10 mouse cellular contexts compared by ENCODE assay signal in the genomic region with DNA sequence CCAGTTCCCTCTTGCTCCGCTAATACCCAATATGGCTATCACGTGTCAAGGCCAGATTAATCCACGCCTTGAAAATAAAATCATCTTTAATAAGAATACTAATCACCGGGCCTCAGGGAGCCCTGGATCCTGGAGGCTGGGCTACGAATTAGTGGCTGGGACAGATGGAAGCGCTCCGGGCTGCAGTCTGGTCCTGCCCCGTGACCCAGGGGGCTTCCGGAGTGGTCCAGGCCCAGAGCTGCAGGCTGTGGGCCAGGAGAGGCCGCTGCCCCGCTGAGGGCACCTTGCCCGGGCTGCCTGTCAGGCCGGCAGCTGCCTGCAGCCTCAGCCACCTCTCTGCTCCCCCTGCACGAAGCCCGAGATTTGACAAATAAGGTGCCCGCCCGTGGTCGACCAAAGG. TPM values are rescaled to one million over a fixed set of nuclear protein-coding genes. Genes with fewer than 3 reads are reported as not detected.
DNase-seq lines count a peak whose midpoint lies in the region; ATAC-seq and TF ChIP-seq lines count a peak whose summit lies in the region.
"Had no signal": no experiment of that assay in that cellular context is flagged by ENCODE, and none has a peak within 500 bp of the region (broad histone marks: within the 10 kb centered on the region; RNA-seq: fewer than 3 reads in every experiment).

No protein-coding gene starts in this region.

- 0 out of 2 replicates have a peak, but pooled peaks cover 4% of the 10 kb centered on the region for H3K4me1 ChIP-seq in midbrain, postnatal 0 days (ENCODE audit: insufficient read depth, low read length)
- H3K4me1 ChIP-seq in forebrain, embryonic 11.5 days (replicated peaks; ENCODE audit: control insufficient read depth, insufficient read depth, low read length), result no peaks in the 10 kb centered on the region; the same call in 1 of the 2 replicates

- H3K27me3 ChIP-seq in midbrain, postnatal 0 days (ENCODE audit: insufficient read depth, low read length), result peaks cover 11% of the 10 kb centered on the region; the same call in 1 of the 2 replicates
- H3K27me3 ChIP-seq in forebrain, embryonic 11.5 days (ENCODE audit: control insufficient read depth, insufficient read depth, low read length), result no peaks in the 10 kb centered on the region; the same call in 1 of the 2 replicates

- H3K27ac ChIP-seq in midbrain, postnatal 0 days (ENCODE audit: low read depth, low read length), result no peak overlapping the region
- no peak overlapping the region for H3K27ac ChIP-seq in forebrain, embryonic 11.5 days (ENCODE audit: low read depth, low read length)

- 19% methylated on average over 18 of the region's 18 CpGs for whole genome bisulfite sequencing in midbrain, postnatal 0 days
- WGBS in forebrain, embryonic 11.5 days, result 31% methylated on average over 18 of the region's 18 CpGs

- peaks cover 16% of the 10 kb centered on the region for H3K36me3 ChIP-seq in midbrain, postnatal 0 days (ENCODE audit: insufficient read depth, low read length)
- H3K36me3 ChIP-seq in forebrain, embryonic 11.5 days (ENCODE audit: control insufficient read depth, insufficient read depth, low read length), result no peaks in the 10 kb centered on the region

- no peak for ATAC-seq in midbrain, postnatal 0 days (ENCODE audit: low FRiP score)
- ATAC-seq in forebrain, embryonic 11.5 days (replicated peaks; ENCODE audit: low FRiP score), result no peak

- no peak overlapping the region for H3K9ac ChIP-seq in midbrain, postnatal 0 days (replicated peaks; ENCODE audit: low read length, poor library complexity, severe bottlenecking)
- no peak overlapping the region for H3K9ac ChIP-seq in forebrain, embryonic 11.5 days (ENCODE audit: low read length)

- no peaks in the 10 kb centered on the region for H3K9me3 ChIP-seq in midbrain, postnatal 0 days (ENCODE audit: low read length)
- H3K9me3 ChIP-seq in forebrain, embryonic 11.5 days (ENCODE audit: control insufficient read depth, low read length), result no peaks in the 10 kb centered on the region

- H3K4me2 ChIP-seq in midbrain, postnatal 0 days (ENCODE audit: low read depth, low read length, poor library complexity, severe bottlenecking), result peak overlapping the region; percentile 28; the same call in 1 of the 2 replicates
- no peak overlapping the region for H3K4me2 ChIP-seq in forebrain, embryonic 11.5 days (ENCODE audit: low read depth, low read length, severe bottlenecking)

- no peak for TF ChIP-seq CTCF in midbrain, postnatal 0 days (IDR thresholded peaks at IDR 0.05)

- H3K4me3 ChIP-seq in midbrain, postnatal 0 days (ENCODE audit: low read depth, low read length), result no peak overlapping the region
- H3K4me3 ChIP-seq in forebrain, embryonic 11.5 days (ENCODE audit: low read depth, low read length), result no peak overlapping the region

- DNase-seq in kidney, postnatal 25 days, result peak; percentile 26 to 51
- no peak for DNase-seq in kidney, adult 8-10 months
- peak; percentile 81 to 84 for DNase-seq in cerebellum, postnatal 25 days
- peak; percentile 56 for DNase-seq in heart, postnatal 4 days
- no peak for DNase-seq in midbrain, postnatal 0 days (ENCODE audit: low spot score)
- no peak for DNase-seq in frontal cortex, postnatal 14 days (ENCODE audit: low spot score in 2 of 2)
- DNase-seq in forebrain, embryonic 11.5 days (ENCODE audit: low spot score), result no peak
- DNase-seq in layer of hippocampus, adult 8-10 months (ENCODE audit: low spot score in 2 of 2), result no peak

RNA-seq across cellular contexts. Expression of a gene that starts 13.9 kb away (rescaled TPM):
- total RNA-seq in heart, postnatal 4 days (2021), result not detected
- total RNA-seq in midbrain, postnatal 0 days (2014; rRNA removed), result 49.9 and 51.1 TPM in 2 replicates
- 17.3 and 18.3 TPM in 2 replicates for polyA plus RNA-seq in midbrain, postnatal 0 days (2015; fragmentation: Nextera tagmentation; extraction: Ambion mirVana)
- 0.72 and 0.77 TPM in 2 replicates for polyA plus RNA-seq in forebrain, embryonic 11.5 days (2014; fragmentation: Nextera tagmentation; extraction: Ambion mirVana)
- 1 to 10 TPM; 2.0 to 2.8 (median 2.5) TPM for total RNA-seq in layer of hippocampus, adult 8-10 months (2022)
- total RNA-seq: MEL; monocyte, adult 5-6 weeks had no signal

RNA-seq across cellular contexts. Expression of a gene that starts 44.2 kb away (rescaled TPM):
- total RNA-seq in heart, postnatal 4 days (2021), result 10 to 100 TPM; 14.5 to 14.7 TPM
- 48.5 and 48.8 TPM in 2 replicates for total RNA-seq in midbrain, postnatal 0 days (2014; rRNA removed)
- 38.8 and 44.4 TPM in 2 replicates for polyA plus RNA-seq in midbrain, postnatal 0 days (2015; fragmentation: Nextera tagmentation; extraction: Ambion mirVana)
- 8.2 and 11.3 TPM in 2 replicates for polyA plus RNA-seq in forebrain, embryonic 11.5 days (2014; fragmentation: Nextera tagmentation; extraction: Ambion mirVana)
- 100 to 1,000 TPM in 2 of 4 experiments, 10 to 100 TPM in 2; 45.5 to 340 (median 144) TPM for total RNA-seq in layer of hippocampus, adult 8-10 months (2022)
- total RNA-seq: monocyte, adult 5-6 weeks had no signal

RNA-seq across cellular contexts. Expression of a gene that starts 49.9 kb away (rescaled TPM):
- 10 to 100 TPM; 11.5 to 13.8 TPM for total RNA-seq in heart, postnatal 4 days (2021)
- total RNA-seq in midbrain, postnatal 0 days (2014; rRNA removed), result 62.7 and 79.7 TPM in 2 replicates
- polyA plus RNA-seq in midbrain, postnatal 0 days (2015; fragmentation: Nextera tagmentation; extraction: Ambion mirVana), result 39.0 and 39.7 TPM in 2 replicates
- 10.0 and 10.7 TPM in 2 replicates for polyA plus RNA-seq in forebrain, embryonic 11.5 days (2014; fragmentation: Nextera tagmentation; extraction: Ambion mirVana)
- total RNA-seq in layer of hippocampus, adult 8-10 months (2022), result 100 to 1,000 TPM in 2 of 4 experiments, 10 to 100 TPM in 2; 28.3 to 233 (median 108) TPM
- total RNA-seq: MEL; monocyte, adult 5-6 weeks had no signal

RNA-seq across cellular contexts. Expression of a gene that starts 56.8 kb away (rescaled TPM):
- total RNA-seq in heart, postnatal 4 days (2021), result 10 to 100 TPM; 14.6 to 17.9 TPM
- total RNA-seq in midbrain, postnatal 0 days (2014; rRNA removed), result 60.0 and 71.3 TPM in 2 replicates
- polyA plus RNA-seq in midbrain, postnatal 0 days (2015; fragmentation: Nextera tagmentation; extraction: Ambion mirVana), result 64.3 and 72.3 TPM in 2 replicates
- 19.7 and 21.1 TPM in 2 replicates for polyA plus RNA-seq in forebrain, embryonic 11.5 days (2014; fragmentation: Nextera tagmentation; extraction: Ambion mirVana)
- total RNA-seq in layer of hippocampus, adult 8-10 months (2022), result 100 to 1,000 TPM in 2 of 4 experiments, 10 to 100 TPM in 2; 48.7 to 305 (median 140) TPM
- total RNA-seq: MEL; monocyte, adult 5-6 weeks had no signal

Comparison
In these comparisons a context has a peak if more than half of its experiments do, and no peak if none do; other contexts are left out.
1. DNase-seq: peak in kidney, postnatal 25 days (2 of 2), cerebellum, postnatal 25 days (2 of 2) and heart, postnatal 4 days (single experiment); none in kidney, adult 8-10 months (0 of 2), midbrain, postnatal 0 days (single experiment), frontal cortex, postnatal 14 days (0 of 2), forebrain, embryonic 11.5 days (single experiment) and layer of hippocampus, adult 8-10 months (0 of 2).
2. RNA of a gene that starts 13.9 kb away (total RNA-seq): 49.9 to 51.1 TPM in midbrain, postnatal 0 days; 2.0 to 2.8 TPM in layer of hippocampus, adult 8-10 months and not detected in heart, postnatal 4 days; every median in the first group is over 10 times any median in the second.